Mouse (Mus musculus) limb, embryonic 14.5 days (tissue): ENCODE measurements around the gene Rab31. TPM values are rescaled to one million over a fixed set of nuclear protein-coding genes. Genes with fewer than 3 reads are reported as not detected.

ENCODE experiments used
- ATAC-seq: fragments of 200-750 bp; cut with Nextera tagmentation; 2 replicates; pipeline ENCODE4 v1.8.0; 2017; ENCODE audit warnings: low read depth, moderate number of reproducible peaks, moderate TSS enrichment; ENCODE audit not compliant: low FRiP score
- DNase-seq: peaks from one replicate; pipeline ENCODE4 v3.0.0-alpha.2; 2015; ENCODE audit warnings: low spot score
- H3K27ac ChIP-seq: fragments of 300-500 bp; sonication (generic); replicated peaks from 2 replicates; pipeline ENCODE4 v1.5.1; 2014; ENCODE audit warnings: low read depth, mild to moderate bottlenecking, low read length, moderate library complexity, mixed read lengths
- H3K27me3 ChIP-seq: fragments of 300-500 bp; sonication (generic); 2 replicates; pipeline ENCODE4 v1.6.1; 2014; ENCODE audit warnings: low read length, mixed read lengths; ENCODE audit not compliant: control insufficient read depth, insufficient read depth
- H3K36me3 ChIP-seq: fragments of 300-500 bp; sonication (generic); 2 replicates; pipeline ENCODE4 v1.6.1; 2014; ENCODE audit warnings: mild to moderate bottlenecking, low read length, moderate library complexity, mixed read lengths; ENCODE audit not compliant: control insufficient read depth, insufficient read depth
- H3K4me1 ChIP-seq: fragments of 300-500 bp; sonication (generic); 2 replicates; pipeline ENCODE4 v1.6.1; 2014; ENCODE audit warnings: antibody characterized with exemption, low read length, mixed read lengths; ENCODE audit not compliant: control insufficient read depth, insufficient read depth
- H3K4me2 ChIP-seq: fragments of 300-500 bp; sonication (generic); replicated peaks from 2 replicates; pipeline ENCODE4 v1.6.1; 2014; ENCODE audit warnings: low read depth, mild to moderate bottlenecking, low read length, moderate library complexity; ENCODE audit not compliant: severe bottlenecking
- H3K4me3 ChIP-seq: fragments of 300-500 bp; sonication (generic); replicated peaks from 2 replicates; pipeline ENCODE4 v1.5.1; 2014; ENCODE audit warnings: low read length
- H3K9ac ChIP-seq: fragments of 300-500 bp; sonication (generic); 2 replicates; pipeline ENCODE4 v1.6.1; 2014; ENCODE audit warnings: mild to moderate bottlenecking, low read depth, low read length, moderate library complexity; ENCODE audit not compliant: severe bottlenecking
- H3K9me3 ChIP-seq: fragments of 300-500 bp; sonication (generic); 2 replicates; pipeline ENCODE4 v1.6.1; 2016; ENCODE audit warnings: low read length; ENCODE audit not compliant: control insufficient read depth
- POLR2A ChIP-seq: fragments of 200-500 bp; IDR thresholded peaks from 2 replicates; pipeline ENCODE4 v1.8.0; 2012; ENCODE audit warnings: inconsistent platforms, mild to moderate bottlenecking, moderate library complexity, borderline replicate concordance; ENCODE audit not compliant: insufficient read depth, insufficient read length; ENCODE audit errors: extremely low read depth
- WGBS: fragments of 180-500 bp; shearing (Covaris S2); extraction: QIAGEN DNeasy Blood & Tissue Kit; methylation state at CpG from one replicate; pipeline ENCODE4 v1.1.7; 2014; 5-methylcytosine and 5-hydroxymethylcytosine counted together
- polyA plus RNA-seq, 2 experiments: library from polyadenylated mRNA; depleted of rRNA in 1 of 2; stranded (reverse) in 1 of 2; unstranded in 1 of 2; fragments of >200 nt; fragmentation: Nextera tagmentation in 1 of 2; extraction: Ambion mirVana in 1 of 2; gene quantifications; 2 replicates each; pipeline versions ENCODE4 v1.2.1 to v1.2.3; 2012 to 2014

Gene Rab31
- polyA plus RNA-seq, 2 experiments: 36.3 to 67.8 TPM

DNA sequence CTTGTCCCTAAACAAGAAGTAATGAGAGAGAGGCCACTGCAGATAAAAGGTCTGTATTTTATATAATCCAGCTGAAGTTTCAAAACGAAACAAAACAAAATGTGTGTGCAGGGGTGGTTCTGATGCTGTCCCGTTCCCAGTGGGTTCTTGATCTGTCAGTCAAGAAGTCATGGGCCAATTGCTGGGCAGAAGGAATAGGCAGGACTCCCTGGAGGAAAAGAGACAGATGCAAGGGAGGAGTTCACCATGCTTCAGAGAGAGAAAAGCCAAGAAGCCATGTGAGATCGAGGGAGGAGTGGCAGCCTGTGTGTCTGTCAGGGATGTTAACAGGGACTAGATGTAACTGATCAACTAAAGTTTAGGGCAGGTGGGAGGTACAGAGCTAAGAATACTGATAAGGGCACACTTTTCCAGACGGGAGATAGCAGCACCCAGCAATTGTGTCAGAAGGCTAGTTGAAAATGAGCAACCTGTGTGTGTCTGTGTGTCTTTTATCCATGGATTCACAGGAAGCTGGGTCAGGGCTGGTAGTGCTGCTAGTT is 54.8 kb downstream of the Rab31 start:
- no peaks in the 10 kb centered on the region for H3K9me3 ChIP-seq
- H3K9ac ChIP-seq: no peak overlapping the region
- H3K4me3 ChIP-seq: no peak overlapping the region
- DNase-seq (no peak), ATAC-seq (no peak)
- H3K36me3 ChIP-seq: peaks cover 19% of the 10 kb centered on the region; the same call in 1 of the 2 replicates
- no peaks in the 10 kb centered on the region for H3K4me1 ChIP-seq
- H3K4me2 ChIP-seq: no peak overlapping the region
- no peaks in the 10 kb centered on the region for H3K27me3 ChIP-seq
- no peak for TF ChIP-seq POLR2A
- 87% methylated on average over 4 of the region's 4 CpGs for WGBS
- H3K27ac ChIP-seq: no peak overlapping the region

DNA sequence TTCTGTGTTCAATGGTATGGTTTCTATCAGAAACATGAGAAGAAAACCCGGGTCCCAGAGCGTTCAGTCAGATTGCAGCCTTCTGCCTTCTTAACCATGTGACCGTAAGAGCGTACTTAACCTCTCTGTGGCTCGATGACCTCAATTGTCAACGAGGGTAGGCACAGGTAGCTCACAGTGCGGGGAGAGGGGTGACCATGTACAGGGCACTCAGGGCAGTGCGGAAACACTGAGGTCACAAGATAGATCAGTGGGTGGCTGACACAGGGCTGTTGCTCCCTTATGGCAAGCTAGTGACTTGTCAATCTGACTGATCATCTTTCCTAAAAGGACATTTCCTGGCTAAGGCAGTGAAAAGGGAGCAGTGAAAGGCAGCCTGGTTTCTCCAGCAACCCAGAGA is 58.5 kb downstream of the Rab31 start:
- peaks cover 7% of the 10 kb centered on the region for H3K9me3 ChIP-seq
- no peak overlapping the region for H3K4me3 ChIP-seq
- 87% methylated on average over 8 of the region's 8 CpGs for WGBS
- no peak overlapping the region for H3K4me2 ChIP-seq
- no peak overlapping the region for H3K27ac ChIP-seq
- no peak for TF ChIP-seq POLR2A
- H3K27me3 ChIP-seq: no peaks in the 10 kb centered on the region
- peaks cover 12% of the 10 kb centered on the region; the same call in 1 of the 2 replicates for H3K36me3 ChIP-seq
- no peaks in the 10 kb centered on the region for H3K4me1 ChIP-seq
- ATAC-seq (no peak), DNase-seq (no peak)
- H3K9ac ChIP-seq: no peak overlapping the region

DNA sequence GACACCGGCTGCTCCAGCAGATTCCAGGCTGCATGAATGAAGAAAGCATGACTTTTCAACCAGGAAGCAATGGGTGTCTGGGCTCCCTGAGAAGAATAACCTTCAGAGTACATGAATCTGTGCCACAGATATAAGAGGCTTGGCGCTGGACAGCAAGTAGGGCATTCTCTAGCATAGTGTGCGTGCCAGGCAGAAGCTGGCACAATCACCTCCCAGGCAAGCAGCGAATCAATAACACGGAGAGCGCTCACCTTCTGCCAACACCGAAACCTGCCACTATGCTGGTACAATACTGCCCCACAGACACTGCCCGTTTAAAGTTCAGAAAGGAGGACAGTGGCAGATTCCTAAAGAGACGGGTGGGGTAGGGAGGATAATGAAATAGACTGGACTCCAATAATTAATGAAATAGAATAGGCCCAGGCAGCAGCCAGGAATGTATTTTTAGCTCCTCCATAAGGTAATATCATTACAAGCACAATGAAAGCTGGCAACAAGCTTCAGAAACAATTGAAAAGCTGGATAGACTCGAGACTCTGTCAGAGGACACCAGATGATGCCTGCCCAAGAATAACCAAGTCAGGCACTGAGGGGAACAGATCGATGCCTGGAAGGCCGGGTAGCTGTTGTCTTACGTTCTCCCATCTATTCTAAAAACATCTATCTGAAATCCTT is 59.6 kb downstream of the Rab31 start:
- Histone ChIP-seq H3K4me1 (no peaks in the 10 kb centered on the region), H3K9me3 (peaks cover 7% of the 10 kb centered on the region), H3K9ac (no peak overlapping the region), H3K36me3 (peaks cover 12% of the 10 kb centered on the region; the same call in 1 of the 2 replicates), H3K27ac (no peak overlapping the region), H3K4me2 (no peak overlapping the region), H3K27me3 (no peaks in the 10 kb centered on the region), H3K4me3 (no peak overlapping the region)
- TF ChIP-seq POLR2A: no peak
- no peak for ATAC-seq
- WGBS: 94% methylated on average over 13 of the region's 13 CpGs
- no peak for DNase-seq

GRCm38 (mm10) chr17:65711779-65712178 is 60.8 kb downstream of the Rab31 start:
- ATAC-seq: no peak
- DNase-seq: no peak
- Histone ChIP-seq H3K4me2 (no peak overlapping the region), H3K4me1 (no peaks in the 10 kb centered on the region), H3K27me3 (no peaks in the 10 kb centered on the region), H3K27ac (no peak overlapping the region), H3K36me3 (peaks cover 12% of the 10 kb centered on the region; the same call in 1 of the 2 replicates), H3K4me3 (no peak overlapping the region), H3K9me3 (peaks cover 7% of the 10 kb centered on the region), H3K9ac (no peak overlapping the region)
- WGBS: 95% methylated on average over 5 of the region's 5 CpGs
- TF ChIP-seq POLR2A: no peak

DNA sequence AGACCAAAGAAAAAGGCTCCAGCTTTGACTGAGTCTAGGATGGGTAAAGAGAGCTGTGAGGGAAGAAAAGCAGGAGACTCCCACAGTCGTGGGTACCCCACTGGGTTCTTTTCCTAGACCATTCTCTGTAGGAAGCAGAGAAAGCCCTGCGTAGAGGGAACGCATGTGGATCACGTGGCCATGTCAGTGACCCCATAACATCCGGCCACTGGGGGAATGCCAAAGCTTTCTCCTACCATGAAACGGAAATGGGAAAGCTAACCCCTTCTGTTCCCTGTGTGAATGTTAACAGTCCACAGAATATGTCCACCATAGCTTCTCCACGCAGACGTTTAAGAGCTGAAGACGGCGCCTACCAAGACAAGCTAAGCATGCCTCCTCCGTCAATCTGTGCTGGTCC is 62.0 kb downstream of the Rab31 start:
- no peak overlapping the region for H3K4me2 ChIP-seq
- H3K4me3 ChIP-seq: no peak overlapping the region
- no peaks in the 10 kb centered on the region for H3K4me1 ChIP-seq
- H3K9ac ChIP-seq: no peak overlapping the region
- no peak for DNase-seq
- peaks cover 6% of the 10 kb centered on the region; the same call in 1 of the 2 replicates for H3K36me3 ChIP-seq
- peaks cover 7% of the 10 kb centered on the region for H3K9me3 ChIP-seq
- no peak overlapping the region for H3K27ac ChIP-seq
- no peak for TF ChIP-seq POLR2A
- H3K27me3 ChIP-seq: no peaks in the 10 kb centered on the region
- 94% methylated on average over 11 of the region's 11 CpGs for WGBS
- no peak for ATAC-seq
